Mouse (Mus musculus) liver, adult (tissue): ENCODE results near the gene Adcy1.
A peak's percentile ranks its signal among the peaks of the same experiment; 100 is the strongest.

ENCODE experiments used
- GATA4 ChIP-seq: IDR thresholded peaks from 2 replicates; pipeline ENCODE4 v1.6.1; 2014; ENCODE audit warnings: mild to moderate bottlenecking, low read length; ENCODE audit not compliant: insufficient replicate concordance

The Adcy1 gene

GRCm38 (mm10) chr11:7105337-7105736 is 42.0 kb downstream of the Adcy1 start:
- no peak for TF ChIP-seq GATA4

GRCm38 (mm10) chr11:7109131-7109530 is 45.8 kb downstream of the Adcy1 start:
- TF ChIP-seq GATA4: no peak

GRCm38 (mm10) chr11:7113046-7113445 is 49.8 kb downstream of the Adcy1 start:
- no peak for TF ChIP-seq GATA4

- no peak for TF ChIP-seq GATA4
Observed at GRCm38 (mm10) chr11:7113687-7114086, 50.4 kb downstream of the Adcy1 start.

- TF ChIP-seq GATA4: no peak
Observed at GRCm38 (mm10) chr11:7114312-7114711, 51.0 kb downstream of the Adcy1 start.

GRCm38 (mm10) chr11:7116647-7117046 is 53.4 kb downstream of the Adcy1 start:
- no peak for TF ChIP-seq GATA4

GRCm38 (mm10) chr11:7129319-7130051 is 66.2 kb downstream of the Adcy1 start:
- TF ChIP-seq GATA4: no peak

GRCm38 (mm10) chr11:7132736-7133387 is 69.6 kb downstream of the Adcy1 start:
- no peak for TF ChIP-seq GATA4

- no peak for TF ChIP-seq GATA4
Observed at GRCm38 (mm10) chr11:7133736-7134135, 70.4 kb downstream of the Adcy1 start.

GRCm38 (mm10) chr11:7134319-7134718 is 71.0 kb downstream of the Adcy1 start:
- no peak for TF ChIP-seq GATA4

- peak; percentile 12; the same call in 1 of the 2 replicates for TF ChIP-seq GATA4
Observed at GRCm38 (mm10) chr11:7135301-7135700, 72.0 kb downstream of the Adcy1 start.

- TF ChIP-seq GATA4: no peak
Observed at GRCm38 (mm10) chr11:7135763-7136162, 72.5 kb downstream of the Adcy1 start.

- no peak for TF ChIP-seq GATA4
Observed at GRCm38 (mm10) chr11:7136246-7136855, 73.1 kb downstream of the Adcy1 start.

GRCm38 (mm10) chr11:7138370-7138769 is 75.1 kb downstream of the Adcy1 start:
- TF ChIP-seq GATA4: no peak

- TF ChIP-seq GATA4: no peak
Observed at GRCm38 (mm10) chr11:7140449-7140848, 77.2 kb downstream of the Adcy1 start.

- TF ChIP-seq GATA4: no peak
Observed at GRCm38 (mm10) chr11:7142725-7143124, 79.4 kb downstream of the Adcy1 start.
